Mouse (Mus musculus) liver, adult 2 months (tissue): ENCODE measurements around the gene Pgp. TPM values are rescaled to one million over a fixed set of nuclear protein-coding genes. Genes with fewer than 3 reads are reported as not detected.
A peak's percentile ranks its signal among the peaks of the same experiment; 100 is the strongest.

Source experiments
- DNase-seq: peaks from one replicate; pipeline ENCODE4 v3.0.0-alpha.2; 2011; ENCODE audit warnings: low read depth, low spot score; ENCODE audit errors: extremely low read depth
- H3K27ac ChIP-seq: fragments of 200-500 bp; replicated peaks from 2 replicates; pipeline ENCODE4 v1.5.1; 2012; ENCODE audit warnings: low read depth, mild to moderate bottlenecking, control low read depth, inconsistent platforms, low read length; ENCODE audit not compliant: insufficient read depth
- H3K27me3 ChIP-seq: fragments of 200-500 bp; 2 replicates; pipeline ENCODE4 v1.6.1; 2012; ENCODE audit warnings: mild to moderate bottlenecking, moderate library complexity, low read length, inconsistent platforms; ENCODE audit not compliant: control insufficient read depth, insufficient read depth
- H3K36me3 ChIP-seq: fragments of 200-500 bp; 2 replicates; pipeline ENCODE4 v1.6.1; 2012; ENCODE audit warnings: low read length, inconsistent platforms; ENCODE audit not compliant: control insufficient read depth, insufficient read depth
- H3K4me1 ChIP-seq: fragments of 200-500 bp; 2 replicates; pipeline ENCODE4 v1.6.1; 2011; ENCODE audit warnings: low read length; ENCODE audit not compliant: control insufficient read depth, insufficient read depth
- H3K4me3 ChIP-seq: fragments of 200-500 bp; 2 replicates; pipeline ENCODE4 v1.5.1; 2011; ENCODE audit warnings: low read depth, mild to moderate bottlenecking, control low read depth, low read length, moderate library complexity; ENCODE audit not compliant: insufficient read depth
- H3K79me2 ChIP-seq: fragments of 200-500 bp; 2 replicates; pipeline ENCODE4 v1.6.1; 2012; ENCODE audit warnings: inconsistent platforms, mild to moderate bottlenecking, low read length, moderate library complexity; ENCODE audit not compliant: control insufficient read depth, insufficient read depth
- H3K9ac ChIP-seq: fragments of 200-500 bp; 2 replicates; pipeline ENCODE4 v1.6.1; 2012; ENCODE audit warnings: low read depth, mild to moderate bottlenecking, control low read depth, inconsistent platforms, low read length
- CTCF ChIP-seq: fragments of 200-500 bp; IDR thresholded peaks from 2 replicates; pipeline ENCODE4 v1.5.1; 2011; ENCODE audit warnings: low read depth, low read length, control low read depth
- POLR2A ChIP-seq: fragments of 200-500 bp; IDR thresholded peaks from 2 replicates; pipeline ENCODE4 v1.6.1; 2011; ENCODE audit warnings: low read length, control low read depth; ENCODE audit not compliant: insufficient read depth; ENCODE audit errors: extremely low read depth
- WGBS: fragments of 180-500 bp; shearing (Covaris S2); methylation state at CpG from one replicate; pipeline ENCODE4 v1.1.7; 2018; 5-methylcytosine and 5-hydroxymethylcytosine counted together
- polyA plus RNA-seq: library from polyadenylated mRNA; depleted of rRNA; stranded (reverse); fragments of >200 nt; gene quantifications from 2 replicates; pipeline ENCODE4 v1.2.3, GENCODE M21; 2012
- total RNA-seq: library from RNA; depleted of rRNA; stranded (reverse); fragments of >200 nt; gene quantifications from 2 replicates; pipeline ENCODE4 v1.2.3, GENCODE M21; 2014

The Pgp gene
- total and polyA plus RNA-seq, 2 experiments: 9.2 to 25.8 TPM

DNA sequence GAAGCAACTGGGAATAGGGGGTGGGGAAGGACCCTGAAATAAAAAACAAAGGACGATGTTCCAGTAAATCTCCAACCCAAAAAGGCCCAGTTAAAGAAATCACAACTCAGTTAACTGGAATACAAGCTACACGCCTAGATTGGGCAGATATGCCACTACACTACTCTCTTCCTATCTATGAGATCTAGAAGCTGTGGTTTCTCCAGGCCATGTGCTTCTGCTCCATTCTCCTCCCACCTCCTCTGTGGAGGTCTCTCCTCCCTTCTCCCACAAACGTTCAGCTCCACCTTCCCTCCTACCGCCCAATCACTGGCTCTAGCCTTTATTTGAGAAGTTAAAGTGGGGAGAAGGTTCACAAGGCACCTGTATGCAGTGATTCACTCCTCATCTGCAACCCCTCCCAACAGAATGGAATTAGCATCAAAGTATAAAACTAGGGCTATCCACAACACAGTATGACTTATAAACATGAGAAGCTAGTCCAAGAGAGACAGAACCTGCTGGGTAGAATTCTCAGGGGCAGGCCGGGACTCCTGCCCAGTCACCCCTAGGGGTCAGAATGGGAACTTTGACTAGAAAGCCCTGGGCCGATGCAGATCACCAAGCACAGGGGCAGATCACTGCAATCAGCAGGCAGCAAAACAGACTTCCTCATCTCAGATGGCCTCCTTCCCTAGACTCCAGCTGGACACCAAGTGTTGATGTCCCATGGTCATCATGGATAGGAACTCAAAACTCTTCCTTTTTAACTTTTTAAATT lies 6.6 kb upstream of the Pgp start:
- Histone ChIP-seq H3K27ac (no peak overlapping the region), H3K79me2 (no peaks in the 10 kb centered on the region), H3K27me3 (no peaks in the 10 kb centered on the region), H3K36me3 (no peaks in the 10 kb centered on the region), H3K4me1 (no peaks in the 10 kb centered on the region), H3K4me3 (no peak overlapping the region), H3K9ac (no peak overlapping the region)
- WGBS: 67% methylated on average over 6 of the region's 6 CpGs
- no peak for DNase-seq
- no peak for TF ChIP-seq POLR2A
- no peak for TF ChIP-seq CTCF

DNA sequence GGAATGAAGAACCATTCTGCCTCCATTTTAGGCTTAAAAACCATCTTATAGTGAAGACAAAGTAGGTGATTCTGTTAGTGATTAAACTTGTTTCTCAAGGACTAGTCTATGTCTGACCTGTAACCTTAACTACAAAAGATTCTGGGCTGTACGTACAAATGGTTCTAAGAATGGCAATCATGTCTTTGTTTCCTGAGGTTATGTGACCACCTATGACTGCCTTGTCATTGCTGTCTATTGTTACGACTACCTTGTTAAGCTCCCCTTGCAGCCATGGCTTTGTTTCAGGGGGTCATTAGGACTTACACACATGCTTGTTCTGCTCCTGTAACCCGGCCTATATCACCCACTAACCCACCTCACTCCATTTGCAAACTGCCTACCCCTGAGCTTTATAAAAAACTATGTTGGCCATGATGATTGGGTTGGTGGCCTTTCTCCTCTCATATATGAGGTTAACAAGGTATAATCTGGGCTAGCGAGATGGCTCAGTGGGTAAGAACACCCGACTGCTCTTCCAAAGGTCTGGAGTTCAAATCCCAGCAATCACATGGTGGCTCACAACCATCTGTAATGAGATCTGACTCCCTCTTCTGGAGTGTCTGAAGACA lies 1.5 kb upstream of the Pgp start:
- Histone ChIP-seq H3K9ac (no peak overlapping the region), H3K79me2 (peaks cover 7% of the 10 kb centered on the region), H3K36me3 (no peaks in the 10 kb centered on the region), H3K27me3 (no peaks in the 10 kb centered on the region), H3K4me1 (peaks cover 8% of the 10 kb centered on the region), H3K27ac (no peak overlapping the region), H3K4me3 (no peak overlapping the region)
- WGBS: 97% methylated on average over 5 of the region's 5 CpGs
- TF ChIP-seq CTCF (no peak), POLR2A (no peak)
- no peak for DNase-seq

DNA sequence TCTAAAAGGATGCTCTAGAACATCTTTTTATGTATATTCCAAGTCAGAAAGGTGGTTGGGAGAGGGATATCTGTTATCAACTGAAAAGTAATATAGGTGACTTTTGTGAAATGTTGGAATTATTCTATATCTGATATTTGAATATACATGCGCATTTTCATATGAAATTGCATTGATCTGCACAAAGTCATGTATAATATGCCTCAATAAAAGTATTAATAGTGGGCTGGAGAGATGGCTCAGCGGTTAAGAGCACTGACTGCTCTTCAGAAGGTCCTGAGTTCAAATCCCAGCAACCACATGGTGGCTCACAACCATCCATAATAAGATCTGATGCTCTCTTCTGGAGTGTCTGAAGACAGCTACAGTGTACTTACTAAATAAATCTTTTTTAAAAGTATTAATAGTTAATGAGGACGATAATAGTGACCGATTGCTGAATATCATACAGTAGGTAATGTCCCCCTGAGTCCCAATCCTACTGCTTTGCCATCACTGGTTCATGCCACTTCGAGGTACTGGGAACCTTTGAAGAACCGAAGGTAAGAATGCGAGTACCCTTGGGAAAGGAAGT lies 769 bp upstream of the Pgp start:
- H3K27me3 ChIP-seq: no peaks in the 10 kb centered on the region
- no peaks in the 10 kb centered on the region for H3K36me3 ChIP-seq
- H3K4me3 ChIP-seq: peak overlapping the region; percentile 80
- TF ChIP-seq CTCF (no peak), POLR2A (no peak)
- H3K79me2 ChIP-seq: peaks cover 7% of the 10 kb centered on the region
- peak overlapping the region; percentile 82 for H3K27ac ChIP-seq
- H3K4me1 ChIP-seq: peaks cover 8% of the 10 kb centered on the region
- peak overlapping the region; percentile 73 for H3K9ac ChIP-seq
- DNase-seq: no peak
- WGBS: 16% methylated on average over 7 of the region's 7 CpGs

DNA sequence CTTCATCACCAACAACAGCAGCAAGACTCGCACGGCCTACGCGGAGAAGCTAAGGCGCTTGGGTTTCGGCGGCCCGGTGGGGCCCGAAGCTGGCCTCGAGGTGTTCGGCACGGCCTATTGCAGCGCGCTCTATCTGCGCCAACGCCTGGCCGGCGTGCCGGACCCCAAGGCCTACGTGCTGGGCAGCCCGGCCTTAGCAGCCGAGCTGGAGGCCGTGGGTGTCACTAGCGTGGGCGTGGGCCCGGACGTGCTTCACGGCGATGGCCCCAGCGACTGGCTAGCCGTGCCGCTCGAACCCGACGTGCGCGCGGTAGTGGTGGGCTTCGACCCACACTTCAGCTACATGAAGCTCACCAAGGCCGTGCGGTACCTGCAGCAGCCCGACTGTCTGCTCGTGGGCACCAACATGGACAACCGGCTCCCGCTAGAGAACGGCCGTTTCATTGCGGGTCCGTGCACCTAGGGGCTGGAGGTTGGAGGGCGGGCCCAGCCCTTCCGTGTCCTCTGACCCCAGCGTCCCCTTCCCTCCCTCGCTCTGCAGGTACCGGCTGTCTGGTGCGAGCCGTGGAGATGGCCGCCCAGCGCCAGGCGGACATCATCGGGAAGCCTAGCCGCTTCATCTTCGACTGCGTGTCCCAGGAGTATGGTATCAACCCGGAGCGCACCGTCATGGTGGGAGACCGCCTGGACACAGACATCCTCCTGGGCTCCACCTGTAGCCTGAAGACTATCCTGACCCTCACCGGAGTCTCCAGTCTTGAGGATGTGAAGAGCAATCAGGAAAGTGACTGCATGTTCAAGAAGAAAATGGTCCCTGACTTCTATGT lies 722 bp downstream of the Pgp start:
- DNase-seq: peak; percentile 17
- peaks cover 7% of the 10 kb centered on the region for H3K79me2 ChIP-seq
- H3K36me3 ChIP-seq: no peaks in the 10 kb centered on the region; the same call in 1 of the 2 replicates
- H3K4me1 ChIP-seq: peaks cover 8% of the 10 kb centered on the region
- H3K27me3 ChIP-seq: no peaks in the 10 kb centered on the region
- peak overlapping the region; percentile 45 for H3K27ac ChIP-seq
- peak overlapping the region; percentile 74 for H3K4me3 ChIP-seq
- H3K9ac ChIP-seq: peak overlapping the region; percentile 92
- TF ChIP-seq CTCF (0 out of 2 replicates have a peak, but pooled peaks have one; percentile 0), POLR2A (no peak)
- 3% methylated on average over 68 of the region's 68 CpGs for WGBS

DNA sequence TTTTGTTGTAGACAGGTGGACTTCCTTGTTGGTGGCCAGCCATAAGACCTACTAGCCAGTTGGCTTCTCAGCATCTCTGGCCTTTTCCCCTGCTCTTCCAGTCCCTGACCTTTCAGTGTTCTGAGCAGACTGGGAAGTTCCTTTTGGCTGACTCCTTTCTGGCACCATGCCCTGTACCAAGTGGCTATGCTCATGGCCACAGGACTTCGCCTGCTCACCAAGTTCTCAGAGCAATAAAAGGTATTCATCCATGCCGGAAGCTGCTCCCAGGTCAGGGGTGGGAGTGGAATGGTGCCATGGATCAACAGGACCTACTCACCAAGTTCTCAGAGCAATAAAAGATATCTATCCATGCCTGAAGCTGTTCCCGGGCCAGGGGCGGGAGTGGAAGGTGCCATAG lies 2.3 kb downstream of the Pgp start:
- H3K27ac ChIP-seq: no peak overlapping the region
- 65% methylated on average over 4 of the region's 4 CpGs for WGBS

More for the DNA sequence above, 2.3 kb downstream of the Pgp start:
- DNase-seq: peak; percentile 69
- no peak for TF ChIP-seq POLR2A
- no peak for TF ChIP-seq CTCF
- no peaks in the 10 kb centered on the region for H3K27me3 ChIP-seq
- H3K79me2 ChIP-seq: peaks cover 7% of the 10 kb centered on the region
- no peaks in the 10 kb centered on the region; the same call in 1 of the 2 replicates for H3K36me3 ChIP-seq
- no peak overlapping the region for H3K4me3 ChIP-seq
- H3K4me1 ChIP-seq: peaks cover 8% of the 10 kb centered on the region
- H3K9ac ChIP-seq: no peak overlapping the region
